Mouse (Mus musculus): ENCODE measurements around the gene Slc25a54.

DNA sequence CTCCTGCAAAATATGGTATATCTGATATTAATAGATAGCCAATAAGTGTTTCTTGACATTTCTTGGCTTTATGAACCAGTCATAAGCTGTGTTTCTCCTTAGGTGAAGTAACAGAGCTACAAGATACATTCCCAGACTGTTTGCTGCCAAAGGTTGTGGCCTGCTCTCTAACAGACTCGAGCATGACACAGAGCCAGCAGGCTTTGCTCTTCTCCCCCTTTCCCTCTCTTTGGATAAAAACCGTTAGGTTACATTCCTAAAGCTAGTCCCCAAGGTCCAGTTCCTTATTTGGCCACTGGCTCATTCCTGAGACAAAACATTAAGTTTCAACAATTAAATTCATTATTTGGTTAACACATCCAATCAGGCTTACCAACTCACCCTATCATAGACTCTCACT lies 48.0 kb upstream of the Slc25a54 start:
- TF ChIP-seq CTCF (conservative IDR thresholded peaks at IDR 0.05; ENCODE audit: insufficient read depth, insufficient read length, low read depth, low read length) (no peak), POLR2A (IDR thresholded peaks at IDR 0.05; ENCODE audit: low read depth, low read length) (no peak)

All from kidney, adult 2 months (tissue).